Mouse (Mus musculus) mouse trophoblast stem cell (cell line): ENCODE measurements around the gene Abhd16a.

Experiments used
- in situ Hi-C, 2 experiments: fragments of 300-500 bp; cut with MseI, MboI; formaldehyde crosslinking; loops; 2 replicates in 1 of 2; 3 replicates in 1 of 2; pipeline ENCODE4 v1.15.1; 2025

Abhd16a gene

DNA sequence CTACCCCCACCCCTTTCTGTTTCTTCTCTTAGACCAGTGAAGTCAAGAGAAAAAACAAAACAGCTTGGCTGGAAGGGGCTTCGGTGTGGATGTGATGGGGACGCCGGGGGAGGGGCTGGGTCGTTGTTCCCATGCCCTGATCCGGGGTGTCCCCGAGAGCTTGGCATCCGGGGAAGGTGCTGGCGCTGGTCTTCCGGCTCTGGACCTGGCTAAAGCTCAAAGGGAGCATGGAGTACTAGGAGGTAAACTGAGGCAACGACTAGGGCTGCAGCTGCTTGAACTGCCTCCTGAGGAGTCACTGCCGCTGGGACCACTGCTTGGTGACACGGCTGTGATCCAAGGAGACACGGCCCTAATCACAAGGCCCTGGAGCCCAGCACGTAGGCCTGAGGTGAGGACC is 29.0 kb upstream of the Abhd16a start:
- in situ Hi-C loops = no loop called here

- in situ Hi-C loops = no loop called here
Observed at GRCm38 (mm10) chr17:35060737-35061297, 28.2 kb upstream of the Abhd16a start.

- in situ Hi-C loops = no loop called here
Observed at GRCm38 (mm10) chr17:35061299-35061698, 27.8 kb upstream of the Abhd16a start.

DNA sequence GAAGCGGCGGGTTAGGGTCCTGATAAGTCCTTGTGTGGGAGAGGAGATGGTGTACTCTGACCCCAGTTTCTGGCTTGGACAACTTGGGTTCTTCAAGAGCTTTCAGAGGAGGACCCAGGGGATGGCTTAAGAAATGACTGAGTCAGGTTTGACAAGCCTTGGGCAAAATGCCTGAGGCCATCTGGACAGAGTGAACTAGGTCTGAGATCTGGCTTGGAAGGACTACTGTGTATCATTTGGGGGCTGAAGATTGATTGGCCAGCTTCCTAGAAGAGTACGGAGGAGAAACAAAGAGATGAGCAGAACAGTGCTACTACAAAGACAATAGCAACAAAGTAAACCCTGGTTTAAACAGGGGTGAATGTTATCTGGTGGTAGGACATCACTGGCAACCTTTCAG is 25.6 kb upstream of the Abhd16a start:
- in situ Hi-C loops = no loop called here

DNA sequence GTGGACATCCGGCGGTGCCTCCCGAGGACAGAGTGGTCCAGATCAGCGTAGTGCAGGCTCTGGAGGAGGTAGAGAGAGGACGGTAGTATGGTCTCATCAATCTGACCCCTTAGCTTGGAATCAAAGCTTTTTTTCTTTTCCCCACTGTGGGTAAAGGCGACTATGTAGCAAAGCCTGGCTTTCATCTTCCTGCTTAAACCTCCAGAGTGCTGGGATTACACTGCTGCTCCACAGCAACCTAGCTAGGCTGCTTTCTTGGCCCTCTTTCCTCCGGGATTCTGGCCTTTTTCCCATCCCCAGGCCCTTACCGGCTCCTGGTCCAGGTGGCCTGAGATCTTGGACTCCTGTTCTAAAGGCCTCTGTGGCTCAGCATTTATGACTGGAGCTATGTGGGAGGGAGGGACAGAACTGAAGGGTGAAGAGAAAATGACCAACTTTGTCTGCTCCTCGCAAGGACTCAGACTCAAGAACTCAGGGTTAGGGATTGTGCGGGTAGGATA is 24.6 kb upstream of the Abhd16a start:
- in situ Hi-C loops = no loop called here

DNA sequence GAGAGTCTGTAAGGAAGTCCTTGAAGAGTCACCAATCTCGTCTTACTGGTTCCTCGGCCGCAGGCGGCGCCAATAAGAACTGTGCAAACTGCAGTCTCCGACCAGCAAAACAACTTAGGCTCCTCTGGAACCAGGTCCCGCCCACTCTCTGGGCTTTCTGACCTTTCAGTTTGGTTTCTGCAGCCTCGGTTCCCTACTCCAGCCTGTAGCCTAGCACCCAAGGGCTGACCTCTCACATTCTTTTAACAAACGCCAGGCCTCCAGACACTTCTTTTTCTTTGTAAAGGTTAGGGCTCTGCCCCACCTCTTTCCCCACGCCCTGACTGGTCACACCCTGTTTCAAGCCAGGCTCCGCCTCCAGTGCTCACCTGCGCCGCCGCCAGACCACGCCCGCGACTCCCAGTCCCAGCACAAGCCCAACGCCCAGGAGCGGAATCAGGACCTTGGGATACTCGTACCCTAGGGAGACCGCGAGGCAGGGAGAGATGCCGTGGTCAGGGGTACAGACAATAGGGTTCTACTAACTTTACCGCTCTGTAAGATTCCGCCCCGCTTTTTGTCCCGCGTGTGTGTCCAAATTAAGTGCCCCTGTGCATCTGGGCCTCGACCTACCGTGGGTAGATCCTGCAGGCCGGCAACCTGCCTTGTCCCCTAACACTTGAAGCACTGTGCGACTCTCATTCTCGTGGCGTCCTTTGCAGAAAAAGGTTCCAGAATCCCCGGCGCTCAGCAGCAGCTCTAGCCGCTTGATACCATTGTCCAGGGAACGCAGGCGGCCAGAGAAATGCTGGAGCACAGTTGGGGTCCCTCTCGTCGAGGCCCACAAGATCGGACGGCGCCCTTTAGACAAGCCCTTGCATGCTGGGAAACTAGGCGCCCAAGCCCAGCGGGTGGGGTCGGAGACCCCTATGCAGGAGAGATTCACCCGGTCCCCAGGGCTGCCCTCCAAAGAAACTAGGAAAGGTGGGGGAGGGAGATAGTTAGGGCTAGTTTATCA is 23.8 kb upstream of the Abhd16a start, which contains the start of gene Ly6g6c:
Gene Ly6g6c, plus strand, starts transcription at position 438 of the 997 bp plus-strand sequence.
- in situ Hi-C loops = no loop called here

DNA sequence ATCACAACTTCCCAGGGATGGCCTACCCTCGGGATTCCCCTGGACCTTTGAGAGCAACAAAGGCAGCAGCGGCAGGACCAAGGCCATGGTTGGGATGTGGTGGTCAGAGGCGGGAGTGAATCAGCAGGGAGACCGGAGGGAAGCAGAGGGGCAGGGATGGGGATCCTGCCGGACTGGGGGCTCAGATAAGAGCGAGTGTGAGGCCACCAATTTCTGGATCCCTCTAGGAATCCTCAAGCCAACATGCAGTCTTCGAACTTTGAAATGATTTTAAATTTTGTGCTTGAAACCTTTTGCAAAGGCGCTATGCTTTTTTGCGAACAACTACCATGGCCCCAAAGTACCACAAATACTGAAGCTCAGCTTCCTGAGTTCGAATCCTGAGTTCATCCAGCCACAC is 23.0 kb upstream of the Abhd16a start, which contains the start of gene Mpig6b:
Gene Mpig6b, minus strand, starts transcription at position 101 of the 400 bp plus-strand sequence.
- in situ Hi-C loops = no loop called here

DNA sequence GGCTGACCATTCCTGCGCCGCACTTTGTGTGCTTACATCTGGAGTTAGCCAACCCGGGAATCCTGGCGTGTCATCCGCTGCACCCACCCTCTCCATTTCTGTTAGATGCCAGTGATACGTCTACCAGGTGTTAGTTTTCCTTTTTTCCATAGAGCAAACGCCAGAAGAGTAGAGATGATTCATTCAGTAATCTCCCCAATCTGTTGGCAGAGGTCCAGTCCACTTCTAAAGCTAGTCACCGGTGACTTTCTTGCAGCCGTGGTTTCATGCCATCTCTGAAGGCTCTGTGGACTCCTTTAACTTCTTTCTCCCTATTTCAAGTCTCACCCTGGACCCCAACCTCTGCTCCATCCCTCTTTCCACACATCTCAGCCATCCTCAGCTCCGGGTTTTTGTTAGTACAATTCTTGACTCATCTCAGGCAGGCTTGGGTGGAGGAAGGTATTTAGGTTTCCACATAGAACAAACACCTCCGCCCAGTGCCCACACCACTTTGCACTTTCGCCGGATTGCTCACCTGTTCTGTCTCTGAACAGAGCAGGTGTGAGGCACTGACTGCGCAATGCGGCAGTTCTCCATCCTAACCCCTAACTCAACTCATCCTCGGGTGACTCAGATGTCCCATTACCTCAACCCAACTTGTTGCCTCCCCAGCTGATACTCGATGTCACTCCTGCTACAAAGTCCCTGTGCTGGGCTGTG is 20.7 kb upstream of the Abhd16a start:
- in situ Hi-C loops = no loop called here

GRCm38 (mm10) chr17:35070556-35071229 is 18.4 kb upstream of the Abhd16a start:
- in situ Hi-C loops = no loop called here

- in situ Hi-C loops = no loop called here
Observed at GRCm38 (mm10) chr17:35071454-35071853, 17.6 kb upstream of the Abhd16a start.

GRCm38 (mm10) chr17:35074097-35074496 is 15.0 kb upstream of the Abhd16a start:
- in situ Hi-C loops = no loop called here

DNA sequence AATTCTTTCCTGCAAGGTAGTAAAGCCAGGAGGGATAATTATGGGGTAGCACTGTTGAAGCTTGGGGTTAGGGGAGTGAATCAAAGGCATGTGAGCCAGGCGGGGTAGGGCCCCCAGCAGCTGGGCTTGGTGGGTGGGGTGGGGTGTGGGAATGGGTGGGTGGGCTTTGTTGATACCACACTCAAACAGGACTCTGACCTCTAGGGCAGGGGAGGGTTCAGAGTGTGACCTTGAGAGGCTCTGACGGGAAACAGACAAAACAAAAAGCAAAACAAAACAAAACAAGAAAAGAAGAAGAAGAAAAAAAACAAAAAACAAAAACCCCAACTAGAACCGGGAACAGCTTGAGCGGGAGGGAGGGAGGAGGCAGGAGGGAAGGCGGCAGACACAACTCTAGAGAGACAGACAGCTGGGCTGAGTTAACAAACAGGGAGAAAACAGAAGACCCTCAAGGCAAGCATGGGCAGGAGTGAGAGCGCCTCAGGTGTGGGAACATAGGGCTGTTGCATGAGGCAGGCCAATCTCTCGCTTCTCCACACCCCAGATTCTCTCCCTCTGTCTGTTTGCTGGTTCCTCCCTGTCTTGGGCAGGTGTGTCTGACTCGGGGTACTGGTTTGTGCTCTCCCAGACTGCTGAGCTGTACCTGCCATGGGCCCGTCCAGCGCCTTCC is 12.4 kb upstream of the Abhd16a start, which contains the start of gene Ly6g6e:
Gene Ly6g6e, plus strand, starts transcription at position 396 of the 670 bp plus-strand sequence.
- in situ Hi-C loops = no loop called here

DNA sequence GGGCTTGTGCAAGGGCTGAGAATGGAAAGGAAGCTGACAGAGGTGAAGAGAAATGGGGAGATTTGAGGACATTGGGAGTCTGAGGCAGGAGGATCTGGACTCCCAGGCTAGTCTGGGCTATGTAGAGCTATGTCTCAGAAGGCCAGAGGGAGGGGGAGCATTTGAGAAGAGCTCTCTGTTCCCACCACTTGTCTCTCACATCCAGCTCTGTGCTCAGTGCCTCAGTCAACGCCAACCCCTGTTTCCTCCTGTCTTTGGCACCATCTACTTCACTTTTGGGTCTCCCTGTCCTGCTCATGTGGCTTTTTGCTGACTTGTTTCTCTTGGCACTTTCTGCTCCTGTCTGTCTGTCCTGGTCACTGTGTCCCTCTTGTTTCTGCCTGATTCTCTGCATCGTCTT is 11.8 kb upstream of the Abhd16a start:
- in situ Hi-C loops = no loop called here

DNA sequence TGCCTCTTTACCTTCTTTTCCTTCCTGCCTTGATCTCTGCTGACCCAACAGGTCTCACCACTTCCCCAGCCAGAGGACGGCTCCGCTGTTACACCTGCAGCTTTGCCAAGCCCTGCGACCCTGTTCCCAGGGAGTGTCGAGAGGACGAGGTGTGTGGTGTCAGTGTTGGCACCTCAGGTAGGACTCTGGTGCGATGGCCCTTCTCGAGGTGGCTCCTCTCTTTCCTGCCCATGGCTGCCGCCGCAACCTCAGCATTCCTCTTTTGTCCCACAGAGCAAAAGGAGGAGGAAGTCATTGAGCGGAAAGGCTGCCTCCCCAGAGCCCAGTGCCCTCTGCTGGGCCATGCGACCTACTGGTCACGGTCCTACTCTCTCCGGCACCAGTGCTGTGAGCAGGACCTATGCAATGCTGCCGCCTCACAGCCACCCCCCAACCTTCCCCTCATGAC is 11.3 kb upstream of the Abhd16a start, which contains the start of gene Ly6g6d:
Gene Ly6g6d, minus strand, starts transcription at position 280 of the 448 bp plus-strand sequence.
- in situ Hi-C loops = no loop called here

GRCm38 (mm10) chr17:35079778-35080177 is 9.3 kb upstream of the Abhd16a start:
- in situ Hi-C loops = no loop called here

- in situ Hi-C loops = no loop called here
Observed at GRCm38 (mm10) chr17:35080248-35080647, 8.8 kb upstream of the Abhd16a start.

DNA sequence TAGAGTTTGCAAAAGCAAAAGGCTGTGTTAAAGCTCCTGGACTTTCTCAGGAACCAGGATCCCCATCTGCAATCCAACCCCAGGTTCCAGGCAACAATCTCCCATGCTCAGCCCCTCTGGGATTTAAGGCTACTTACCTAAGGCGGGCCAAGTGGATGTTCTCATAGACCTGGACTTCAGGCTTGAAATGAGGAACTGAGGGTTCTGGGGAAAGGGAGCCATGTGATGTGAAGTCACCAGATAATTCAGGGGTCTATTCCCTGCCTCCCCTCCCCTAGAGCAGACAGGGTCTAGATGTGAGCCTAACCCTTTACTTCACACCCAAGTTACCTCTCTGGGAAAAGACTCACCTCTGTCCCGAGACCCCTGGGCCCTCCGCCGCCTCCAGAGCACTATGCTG is 8.4 kb upstream of the Abhd16a start:
- in situ Hi-C loops = no loop called here

- in situ Hi-C loops = no loop called here
Observed at GRCm38 (mm10) chr17:35082841-35083576, 6.1 kb upstream of the Abhd16a start.

DNA sequence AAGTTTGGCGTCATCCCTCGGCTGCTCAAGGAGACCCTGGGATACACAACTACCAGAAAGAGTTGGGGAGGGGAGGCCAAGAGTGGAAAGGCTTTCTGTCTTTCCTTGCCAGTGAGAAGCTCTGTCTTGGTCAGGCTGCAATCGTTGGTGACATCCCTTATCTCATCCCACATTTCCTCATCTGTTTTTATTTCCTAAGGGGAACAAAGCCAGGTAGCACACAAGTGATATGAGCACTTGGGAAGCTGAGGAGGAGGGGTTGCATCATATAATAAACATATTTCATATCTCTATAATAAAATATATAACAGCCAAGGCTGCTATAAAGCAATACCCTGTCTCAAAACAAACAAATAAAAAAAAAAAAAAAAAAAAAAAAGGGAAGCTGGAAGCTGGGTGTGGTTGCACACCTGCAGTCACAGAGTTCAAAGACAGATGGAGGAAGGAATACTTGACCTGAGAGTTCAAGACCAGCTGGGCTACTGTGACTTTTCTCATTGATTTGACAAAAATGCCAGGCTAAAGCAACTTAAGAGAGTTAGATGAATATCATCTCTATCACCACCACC is 5.0 kb upstream of the Abhd16a start:
- in situ Hi-C loops = no loop called here
